Mouse (Mus musculus) right cerebral cortex, postnatal 36 days (tissue): ENCODE measurements at regions not wholly inside any gene's neighbourhood (a gene's known extent, or its start where the extent isn't known, plus 50 kb on each side); places are given as distances from the start of the nearest gene placed in this dataset.
"Not testable (repeated sequence)": the region's sequence is repeated elsewhere in the genome, so short reads cannot be mapped to it uniquely, and the experiment has no call there.

Experiments
- DNase-seq, 2 experiments: peaks; one replicate each; pipeline ENCODE4 v3.0.0; 2022; ENCODE audit warnings: low spot score in 2 of 2, mixed read lengths in 1 of 2

DNA sequence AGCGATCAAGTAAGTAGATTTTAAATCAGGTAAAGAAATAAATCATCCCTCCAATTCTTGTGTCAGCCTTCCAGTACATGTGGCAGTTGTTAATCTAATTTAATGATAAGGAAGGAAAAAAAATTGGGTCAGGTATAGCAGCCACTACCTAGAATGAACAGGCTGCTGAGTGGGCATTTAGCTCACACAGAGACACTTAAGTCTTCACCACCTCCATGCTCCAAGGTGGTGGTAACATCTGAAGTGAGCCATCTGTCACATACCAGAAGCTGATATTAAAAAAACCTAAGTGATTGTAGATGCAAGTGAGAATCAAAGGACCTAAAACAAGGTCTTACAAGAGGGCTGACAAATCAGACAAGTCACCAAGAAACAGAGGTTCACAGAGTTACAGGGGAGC is 549.6 kb upstream of the Chordc1 start:
- peak; percentile 3 to 22 for DNase-seq

DNA sequence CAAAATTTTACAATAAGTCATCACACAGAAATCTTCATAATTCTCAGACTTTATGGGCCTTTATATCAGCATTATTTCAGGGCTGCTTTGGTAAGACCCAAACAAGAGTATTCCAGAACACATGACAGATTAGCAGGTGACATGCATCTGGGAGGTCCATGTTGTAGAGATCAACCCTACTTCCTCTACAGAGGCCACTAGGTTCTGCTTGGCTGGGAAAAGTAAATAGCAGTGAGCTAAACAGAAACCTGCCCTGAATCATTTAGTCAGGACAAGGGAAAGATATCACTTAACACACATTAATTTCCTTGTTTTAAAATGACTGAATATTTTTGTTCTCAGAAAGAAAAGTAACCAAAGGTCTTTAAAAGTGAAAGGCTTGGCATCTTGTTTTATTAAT is 546.7 kb upstream of the Chordc1 start:
- DNase-seq: no peak

DNA sequence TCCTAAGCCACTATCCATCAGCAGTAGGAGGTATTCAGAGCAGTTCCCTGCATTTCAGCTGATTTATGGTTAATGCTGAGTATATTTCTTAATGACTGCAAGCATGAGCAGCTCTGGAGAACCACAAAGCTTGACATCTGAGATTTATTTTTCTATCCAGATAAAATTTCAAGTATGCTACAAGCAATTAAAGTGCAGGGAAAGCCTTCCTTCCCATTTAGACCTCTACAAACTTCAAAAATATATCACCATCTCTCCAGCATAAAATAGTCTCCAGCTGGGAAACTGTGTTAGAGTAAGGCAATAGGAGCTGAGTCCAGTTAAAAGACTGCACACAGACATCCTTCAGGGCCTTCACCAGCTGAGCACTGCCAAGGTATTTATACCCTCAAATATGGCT is 546.2 kb upstream of the Chordc1 start:
- no peak for DNase-seq

DNA sequence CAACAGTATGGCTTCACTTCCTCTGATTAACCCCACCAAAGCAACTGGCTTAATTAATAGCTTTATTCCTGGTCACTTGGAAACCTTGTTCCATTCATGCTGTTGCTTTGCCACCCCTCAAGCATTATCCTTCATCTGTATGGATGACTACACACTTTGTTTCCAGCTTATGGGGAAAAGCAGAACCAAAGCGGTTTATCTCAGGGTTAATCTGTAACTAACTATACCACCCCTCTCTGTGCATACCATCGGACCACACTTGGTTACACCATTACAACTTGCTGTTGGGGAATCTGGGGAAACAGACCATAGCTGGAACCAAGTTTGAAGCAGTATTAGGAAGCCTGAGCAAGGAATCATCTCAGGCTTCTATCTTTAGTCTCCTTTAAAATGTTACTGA is 500.1 kb upstream of the Chordc1 start:
- DNase-seq: not testable (repeated sequence)

DNA sequence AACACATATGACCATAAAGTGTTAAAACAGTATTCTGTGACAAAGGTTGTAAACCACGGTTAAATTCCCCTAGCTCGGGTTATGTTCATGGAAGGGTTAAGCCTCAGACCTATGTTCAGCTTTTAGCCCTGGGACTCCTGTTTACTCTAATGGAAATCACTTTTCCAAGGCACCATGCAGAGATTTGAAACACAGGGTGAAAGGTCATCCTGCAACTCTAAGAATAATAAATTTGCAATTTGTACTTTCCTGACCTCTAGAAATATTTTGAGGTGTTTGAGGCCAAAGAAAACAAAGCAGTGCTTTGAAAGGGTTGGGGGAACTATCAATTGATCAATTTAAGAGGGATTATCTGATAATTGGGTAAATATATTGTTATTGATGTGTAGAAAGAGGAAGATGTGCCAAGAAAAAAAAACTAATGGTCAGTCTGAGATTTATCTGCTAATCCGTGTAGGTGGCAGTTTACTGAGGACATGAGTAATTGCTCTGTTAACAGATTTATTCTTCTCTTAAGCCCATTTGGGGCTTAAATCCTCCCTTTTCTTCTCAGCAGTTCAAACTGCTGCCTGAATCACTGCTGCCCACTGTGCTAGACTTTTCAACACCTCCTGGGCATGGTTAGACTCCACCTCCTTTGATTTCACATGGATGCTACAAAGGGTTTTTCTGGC is 475.1 kb upstream of the Chordc1 start:
- DNase-seq: no peak

DNA sequence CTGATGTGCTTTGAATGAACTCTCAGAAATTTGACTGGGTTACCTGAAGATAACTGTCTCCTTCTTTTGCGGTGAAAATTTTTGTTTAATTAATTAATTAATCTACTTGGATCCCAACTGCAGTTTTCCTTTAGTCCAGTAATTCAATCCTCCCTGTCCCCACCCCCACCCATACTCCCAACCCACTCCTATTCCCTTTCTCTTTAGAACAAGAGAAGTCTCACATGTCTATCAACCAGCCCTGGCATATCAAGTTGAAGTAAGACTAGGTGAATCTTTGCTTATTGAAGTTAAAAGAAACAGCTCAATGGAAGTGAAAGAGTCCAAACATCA is 474.6 kb upstream of the Chordc1 start:
- no peak for DNase-seq

DNA sequence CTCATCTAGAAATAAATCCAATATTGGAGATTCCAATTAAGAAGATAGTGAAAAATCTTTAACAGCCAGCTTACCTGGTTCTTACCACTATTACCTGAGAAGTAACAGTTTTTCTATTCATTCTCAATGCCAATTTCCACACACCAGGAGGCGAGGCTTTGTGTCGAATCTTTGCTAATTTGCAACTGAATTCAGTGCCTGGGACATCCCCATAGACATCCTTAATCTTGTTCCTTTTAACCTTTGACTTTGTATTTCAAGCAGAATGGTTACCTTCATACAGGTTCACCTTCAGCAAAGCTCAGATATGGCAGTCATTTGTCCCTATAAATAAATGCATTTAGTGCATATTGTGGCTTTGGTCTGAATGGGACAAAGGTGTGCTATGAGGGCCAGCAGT is 426.4 kb upstream of the Chordc1 start:
- no peak for DNase-seq

DNA sequence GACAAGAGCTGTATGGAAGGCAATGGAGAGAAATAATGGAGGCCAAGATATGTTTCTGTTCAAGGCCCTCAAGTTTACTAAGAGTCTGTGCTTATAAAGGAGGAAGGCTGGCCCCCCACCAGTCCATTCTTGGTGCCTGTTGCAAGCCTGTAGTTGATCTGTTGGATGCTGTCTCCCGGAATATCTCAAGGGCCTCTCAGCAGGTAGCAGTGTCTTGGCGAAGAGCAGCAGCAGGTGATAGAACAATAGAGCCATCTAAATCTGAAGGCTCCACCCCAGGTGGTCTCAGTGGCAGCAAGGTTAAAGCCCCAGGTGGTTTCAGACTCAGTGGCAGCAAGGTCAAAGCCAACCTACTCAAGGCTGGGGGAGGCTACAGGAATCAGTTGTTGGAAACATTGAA is 417.1 kb upstream of the Chordc1 start:
- DNase-seq: no peak
